Mouse (Mus musculus): ENCODE results near the gene Lbhd2. TPM values are rescaled to one million over a fixed set of nuclear protein-coding genes. Genes with fewer than 3 reads are reported as not detected.

The Lbhd2 gene
- polyA plus RNA-seq, 1 experiment from 2014 or later = 0.63 TPM

GRCm38 (mm10) chr12:111438850-111439249 is 32.2 kb downstream of the Lbhd2 start:
- no peak overlapping the region for H3K27ac ChIP-seq (replicated peaks; ENCODE audit: low read depth, low read length)
- H3K9ac ChIP-seq (ENCODE audit: low read length) = no peak overlapping the region
- H3K4me3 ChIP-seq (ENCODE audit: low read depth, low read length) = no peak overlapping the region
- no peak for DNase-seq (ENCODE audit: low spot score)
- H3K27me3 ChIP-seq (ENCODE audit: control insufficient read depth, insufficient read depth, low read length) = peaks cover 33% of the 10 kb centered on the region
- 82% methylated on average over 6 of the region's 6 CpGs for WGBS
- H3K4me1 ChIP-seq (ENCODE audit: control insufficient read depth, insufficient read depth, low read length) = peaks cover 10% of the 10 kb centered on the region
- no peak for ATAC-seq (ENCODE audit: insufficient number of reproducible peaks, low FRiP score, low TSS enrichment, low read depth)
- no peaks in the 10 kb centered on the region for H3K36me3 ChIP-seq (ENCODE audit: control insufficient read depth, insufficient read depth, low read length)
- H3K4me2 ChIP-seq (ENCODE audit: low read depth, severe bottlenecking) = no peak overlapping the region
- H3K9me3 ChIP-seq (ENCODE audit: control insufficient read depth, low read length) = no peaks in the 10 kb centered on the region

GRCm38 (mm10) chr12:111440701-111441373 is 34.2 kb downstream of the Lbhd2 start:
- Histone ChIP-seq H3K27me3 (ENCODE audit: control insufficient read depth, insufficient read depth, low read length) (peaks cover 51% of the 10 kb centered on the region), H3K4me1 (ENCODE audit: control insufficient read depth, insufficient read depth, low read length) (peaks cover 12% of the 10 kb centered on the region), H3K4me2 (ENCODE audit: low read depth, severe bottlenecking) (no peak overlapping the region), H3K27ac (replicated peaks; ENCODE audit: low read depth, low read length) (no peak overlapping the region), H3K9me3 (ENCODE audit: control insufficient read depth, low read length) (no peaks in the 10 kb centered on the region), H3K36me3 (ENCODE audit: control insufficient read depth, insufficient read depth, low read length) (no peaks in the 10 kb centered on the region), H3K4me3 (ENCODE audit: low read depth, low read length) (no peak overlapping the region), H3K9ac (ENCODE audit: low read length) (no peak overlapping the region)
- ATAC-seq (ENCODE audit: insufficient number of reproducible peaks, low FRiP score, low TSS enrichment, low read depth) (no peak), DNase-seq (ENCODE audit: low spot score) (no peak)
- WGBS = 91% methylated on average over 9 of the region's 9 CpGs

- DNase-seq (ENCODE audit: low spot score) = no peak
- Histone ChIP-seq H3K9ac (ENCODE audit: low read length) (no peak overlapping the region), H3K4me1 (ENCODE audit: control insufficient read depth, insufficient read depth, low read length) (peaks cover 12% of the 10 kb centered on the region), H3K9me3 (ENCODE audit: control insufficient read depth, low read length) (no peaks in the 10 kb centered on the region), H3K4me2 (ENCODE audit: low read depth, severe bottlenecking) (no peak overlapping the region), H3K27ac (replicated peaks; ENCODE audit: low read depth, low read length) (no peak overlapping the region), H3K27me3 (ENCODE audit: control insufficient read depth, insufficient read depth, low read length) (peaks cover 58% of the 10 kb centered on the region), H3K4me3 (ENCODE audit: low read depth, low read length) (no peak overlapping the region), H3K36me3 (ENCODE audit: control insufficient read depth, insufficient read depth, low read length) (no peaks in the 10 kb centered on the region; the same call in 1 of the 2 replicates)
- WGBS = 60% methylated on average over 3 of the region's 3 CpGs
- ATAC-seq (ENCODE audit: insufficient number of reproducible peaks, low FRiP score, low TSS enrichment, low read depth) = no peak
These were observed 34.9 kb downstream of the Lbhd2 start for GRCm38 (mm10) chr12:111441523-111441922.

GRCm38 (mm10) chr12:111442309-111443010 is 35.9 kb downstream of the Lbhd2 start, which contains the start of gene Tnfaip2:
TSS of gene Tnfaip2 (plus strand) at chr12:111442469.
- Histone ChIP-seq H3K4me3 (ENCODE audit: low read depth, low read length) (peak within 1 kb of the TSS; percentile 39), H3K36me3 (ENCODE audit: control insufficient read depth, insufficient read depth, low read length) (no peaks in the 10 kb centered on the region; the same call in 1 of the 2 replicates), H3K27me3 (ENCODE audit: control insufficient read depth, insufficient read depth, low read length) (peaks cover 67% of the 10 kb centered on the region), H3K9me3 (ENCODE audit: control insufficient read depth, low read length) (no peaks in the 10 kb centered on the region), H3K4me1 (ENCODE audit: control insufficient read depth, insufficient read depth, low read length) (peaks cover 12% of the 10 kb centered on the region), H3K4me2 (ENCODE audit: low read depth, severe bottlenecking) (peak within 1 kb of the TSS; percentile 70), H3K27ac (replicated peaks; ENCODE audit: low read depth, low read length) (no peak within 1 kb of the TSS), H3K9ac (ENCODE audit: low read length) (no peak within 1 kb of the TSS)
- peak; percentile 72 for ATAC-seq (ENCODE audit: insufficient number of reproducible peaks, low FRiP score, low TSS enrichment, low read depth)
- WGBS = under 1% methylated on average over 48 of the region's 48 CpGs
- DNase-seq (ENCODE audit: low spot score) = peak; percentile 81

- no peaks in the 10 kb centered on the region; the same call in 1 of the 2 replicates for H3K36me3 ChIP-seq (ENCODE audit: control insufficient read depth, insufficient read depth, low read length)
- 12% methylated on average over 15 of the region's 15 CpGs for WGBS
- H3K27me3 ChIP-seq (ENCODE audit: control insufficient read depth, insufficient read depth, low read length) = peaks cover 72% of the 10 kb centered on the region
- H3K27ac ChIP-seq (replicated peaks; ENCODE audit: low read depth, low read length) = no peak overlapping the region
- peak overlapping the region; percentile 70 for H3K4me2 ChIP-seq (ENCODE audit: low read depth, severe bottlenecking)
- H3K9me3 ChIP-seq (ENCODE audit: control insufficient read depth, low read length) = no peaks in the 10 kb centered on the region
- peaks cover 15% of the 10 kb centered on the region for H3K4me1 ChIP-seq (ENCODE audit: control insufficient read depth, insufficient read depth, low read length)
- H3K9ac ChIP-seq (ENCODE audit: low read length) = no peak overlapping the region
- DNase-seq (ENCODE audit: low spot score) (no peak), ATAC-seq (ENCODE audit: insufficient number of reproducible peaks, low FRiP score, low TSS enrichment, low read depth) (no peak)
- peak overlapping the region; percentile 39 for H3K4me3 ChIP-seq (ENCODE audit: low read depth, low read length)
These were observed 36.6 kb downstream of the Lbhd2 start for GRCm38 (mm10) chr12:111443011-111443870.

- no peaks in the 10 kb centered on the region; the same call in 1 of the 2 replicates for H3K36me3 ChIP-seq (ENCODE audit: control insufficient read depth, insufficient read depth, low read length)
- no peak overlapping the region for H3K27ac ChIP-seq (replicated peaks; ENCODE audit: low read depth, low read length)
- 25% methylated on average over 10 of the region's 10 CpGs for WGBS
- no peak for DNase-seq (ENCODE audit: low spot score)
- H3K9ac ChIP-seq (ENCODE audit: low read length) = no peak overlapping the region
- peaks cover 18% of the 10 kb centered on the region for H3K4me1 ChIP-seq (ENCODE audit: control insufficient read depth, insufficient read depth, low read length)
- peaks cover 79% of the 10 kb centered on the region for H3K27me3 ChIP-seq (ENCODE audit: control insufficient read depth, insufficient read depth, low read length)
- no peak overlapping the region for H3K4me3 ChIP-seq (ENCODE audit: low read depth, low read length)
- no peak for ATAC-seq (ENCODE audit: insufficient number of reproducible peaks, low FRiP score, low TSS enrichment, low read depth)
- no peaks in the 10 kb centered on the region for H3K9me3 ChIP-seq (ENCODE audit: control insufficient read depth, low read length)
- H3K4me2 ChIP-seq (ENCODE audit: low read depth, severe bottlenecking) = no peak overlapping the region; the same call in 1 of the 2 replicates
These were observed 37.6 kb downstream of the Lbhd2 start for GRCm38 (mm10) chr12:111443921-111444831.

- Histone ChIP-seq H3K4me1 (ENCODE audit: control insufficient read depth, insufficient read depth, low read length) (peaks cover 21% of the 10 kb centered on the region), H3K36me3 (ENCODE audit: control insufficient read depth, insufficient read depth, low read length) (no peaks in the 10 kb centered on the region; the same call in 1 of the 2 replicates), H3K4me3 (ENCODE audit: low read depth, low read length) (peak overlapping the region; percentile 19; the same call in 1 of the 2 replicates), H3K27me3 (ENCODE audit: control insufficient read depth, insufficient read depth, low read length) (peaks cover 90% of the 10 kb centered on the region), H3K27ac (replicated peaks; ENCODE audit: low read depth, low read length) (no peak overlapping the region), H3K4me2 (ENCODE audit: low read depth, severe bottlenecking) (peak overlapping the region; percentile 35), H3K9ac (ENCODE audit: low read length) (no peak overlapping the region), H3K9me3 (ENCODE audit: control insufficient read depth, low read length) (no peaks in the 10 kb centered on the region)
- ATAC-seq (ENCODE audit: insufficient number of reproducible peaks, low FRiP score, low TSS enrichment, low read depth) = no peak
- DNase-seq (ENCODE audit: low spot score) = no peak
- 2% methylated on average over 52 of the region's 52 CpGs for WGBS
These were observed 38.7 kb downstream of the Lbhd2 start for GRCm38 (mm10) chr12:111445161-111445889.

Measured in limb, embryonic 11.5 days (tissue).